Comparison of ENCODE assay signal across 16 mouse cellular contexts in genomic region chr11:41063570-41063969, GRCm38 (mm10).
"Had no signal": no experiment of that assay in that cellular context is flagged by ENCODE, and none has a peak within 500 bp of the region (broad histone marks: within the 10 kb centered on the region; RNA-seq: fewer than 3 reads in every experiment).

No protein-coding gene starts in this region.

- H3K9me3 ChIP-seq: liver, embryonic 15.5 days; midbrain, embryonic 10.5 days; midbrain, embryonic 12.5 days; neural tube, embryonic 12.5 days; stomach, embryonic 15.5 days had no signal

- H3K4me1 ChIP-seq: liver, embryonic 15.5 days; midbrain, embryonic 10.5 days; midbrain, embryonic 12.5 days; neural tube, embryonic 12.5 days; stomach, embryonic 15.5 days had no signal

- ATAC-seq: midbrain, embryonic 16.5 days had no signal

- H3K27ac ChIP-seq: liver, embryonic 15.5 days; midbrain, embryonic 10.5 days; midbrain, embryonic 12.5 days; neural tube, embryonic 12.5 days; stomach, embryonic 15.5 days; stomach, postnatal 0 days had no signal

- H3K4me2 ChIP-seq: liver, embryonic 15.5 days; midbrain, embryonic 12.5 days; neural tube, embryonic 12.5 days; stomach, embryonic 15.5 days had no signal

- H3K4me3 ChIP-seq: liver, embryonic 15.5 days; midbrain, embryonic 10.5 days; midbrain, embryonic 12.5 days; myocyte; neural tube, embryonic 12.5 days; stomach, embryonic 15.5 days had no signal

- H3K27me3 ChIP-seq: liver, embryonic 15.5 days; midbrain, embryonic 12.5 days; neural tube, embryonic 12.5 days; stomach, embryonic 15.5 days had no signal

- DNase-seq: lung, adult 18-20 months; lung, postnatal 10 days; lung, postnatal 4 days; midbrain, embryonic 14.5 days; right cerebral cortex, postnatal 14 days; thymus, adult 2 months; thymus, postnatal 25 days; thymus, postnatal 4 days had no signal

- H3K36me3 ChIP-seq: liver, embryonic 15.5 days; midbrain, embryonic 10.5 days; midbrain, embryonic 12.5 days; neural tube, embryonic 12.5 days; stomach, embryonic 15.5 days had no signal

- H3K9ac ChIP-seq: liver, embryonic 15.5 days; midbrain, embryonic 12.5 days; neural tube, embryonic 12.5 days; stomach, embryonic 15.5 days had no signal
